ENCODE assay signal across 8 mouse cellular contexts in the genomic region with DNA sequence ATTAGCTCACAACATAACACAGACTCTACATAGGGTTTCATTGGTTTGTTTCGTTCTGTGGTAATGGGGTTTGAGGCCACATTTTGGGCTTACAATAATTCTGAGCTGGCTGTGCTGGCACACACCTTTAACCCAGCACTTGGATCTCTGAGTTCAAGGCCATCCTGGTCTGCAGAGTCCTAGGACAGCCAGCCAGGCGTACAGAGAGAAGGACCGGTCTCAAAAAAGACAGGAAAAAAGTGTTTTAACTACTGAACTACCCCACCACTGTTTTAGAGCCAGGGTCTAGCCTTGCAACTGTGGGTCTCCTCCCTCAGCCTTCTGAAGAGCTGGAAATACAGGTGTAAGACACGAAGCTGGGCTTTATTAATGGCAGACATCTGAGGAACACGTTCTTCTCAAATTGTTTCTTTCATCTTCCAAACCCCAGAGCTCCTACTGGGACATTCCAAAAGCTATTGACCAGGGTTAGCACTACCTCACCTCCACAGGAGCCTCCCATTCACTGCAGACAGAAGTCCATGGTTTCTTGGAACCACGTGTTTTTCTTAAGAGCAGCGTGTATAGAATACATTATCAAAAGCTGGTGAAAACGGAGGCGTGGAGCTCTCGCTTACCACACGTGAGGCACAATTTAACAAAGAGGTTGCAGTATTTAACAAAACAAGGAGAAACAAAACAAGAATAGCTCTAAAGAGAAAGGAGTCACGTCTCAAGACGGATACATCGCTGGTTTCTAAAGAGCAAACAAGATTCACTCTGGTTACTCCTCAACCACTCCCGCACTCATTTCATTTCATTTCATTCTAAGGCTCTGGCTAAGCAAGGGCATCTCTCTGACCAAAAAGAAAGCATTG. TPM values are rescaled to one million over a fixed set of nuclear protein-coding genes. Genes with fewer than 3 reads are reported as not detected.
DNase-seq lines count a peak whose midpoint lies in the region; ATAC-seq lines count a peak whose summit lies in the region.

No protein-coding gene starts in this region.

- H3K36me3 ChIP-seq in kidney, embryonic 15.5 days, result peaks cover 2% of the 10 kb centered on the region; the same call in 1 of the 2 replicates
- H3K36me3 ChIP-seq in hindbrain, embryonic 11.5 days (ENCODE audit: control insufficient read depth, insufficient read depth, low read length), result 0 out of 2 replicates have a peak, but pooled peaks cover under 1% of the 10 kb centered on the region
- H3K36me3 ChIP-seq in midbrain, embryonic 13.5 days, result peaks cover 2% of the 10 kb centered on the region

- peaks cover 9% of the 10 kb centered on the region for H3K4me1 ChIP-seq in kidney, embryonic 15.5 days
- H3K4me1 ChIP-seq in hindbrain, embryonic 11.5 days (replicated peaks; ENCODE audit: control insufficient read depth, insufficient read depth, low read length), result no peaks in the 10 kb centered on the region
- H3K4me1 ChIP-seq in midbrain, embryonic 13.5 days (replicated peaks), result peaks cover 10% of the 10 kb centered on the region

- no peaks in the 10 kb centered on the region for H3K9me3 ChIP-seq in kidney, embryonic 15.5 days (replicated peaks)
- no peaks in the 10 kb centered on the region for H3K9me3 ChIP-seq in hindbrain, embryonic 11.5 days (ENCODE audit: control insufficient read depth, low read length)
- no peaks in the 10 kb centered on the region for H3K9me3 ChIP-seq in midbrain, embryonic 13.5 days

- no peak overlapping the region for H3K27ac ChIP-seq in kidney, embryonic 15.5 days
- no peak overlapping the region for H3K27ac ChIP-seq in hindbrain, embryonic 11.5 days (ENCODE audit: low read depth, low read length)
- no peak overlapping the region for H3K27ac ChIP-seq in midbrain, embryonic 13.5 days

- no peaks in the 10 kb centered on the region for H3K27me3 ChIP-seq in kidney, embryonic 15.5 days
- H3K27me3 ChIP-seq in hindbrain, embryonic 11.5 days (ENCODE audit: control insufficient read depth, insufficient read depth, low read length), result no peaks in the 10 kb centered on the region
- H3K27me3 ChIP-seq in midbrain, embryonic 13.5 days, result no peaks in the 10 kb centered on the region

- DNase-seq in kidney, postnatal 14 days, result no peak
- peak; percentile 40 for DNase-seq in ZHBTc4 (ENCODE audit: low read depth, low spot score)
- DNase-seq in hindbrain, embryonic 11.5 days (ENCODE audit: low spot score), result peak; percentile 10
- DNase-seq in frontal cortex, postnatal 25 days (ENCODE audit: low spot score in 2 of 2), result no peak
- DNase-seq in left cerebral cortex, adult 18-20 months (ENCODE audit: low spot score in 2 of 2), result no peak
- no peak for DNase-seq in urinary bladder, postnatal 10 days (ENCODE audit: low spot score)

- H3K4me3 ChIP-seq in kidney, embryonic 15.5 days (replicated peaks), result peak overlapping the region; percentile 93
- peak overlapping the region; percentile 71 for H3K4me3 ChIP-seq in hindbrain, embryonic 11.5 days (ENCODE audit: low read depth, low read length)
- peak overlapping the region; percentile 81 for H3K4me3 ChIP-seq in midbrain, embryonic 13.5 days (replicated peaks)

- H3K9ac ChIP-seq in kidney, embryonic 15.5 days, result peak overlapping the region; percentile 79
- peak overlapping the region; percentile 70; the same call in 1 of the 2 replicates for H3K9ac ChIP-seq in hindbrain, embryonic 11.5 days (ENCODE audit: low read depth, low read length)
- H3K9ac ChIP-seq in midbrain, embryonic 13.5 days (replicated peaks), result peak overlapping the region; percentile 78

- peak overlapping the region; percentile 62 for H3K4me2 ChIP-seq in kidney, embryonic 15.5 days
- H3K4me2 ChIP-seq in hindbrain, embryonic 11.5 days (replicated peaks; ENCODE audit: low read depth, low read length), result peak overlapping the region; percentile 60
- H3K4me2 ChIP-seq in midbrain, embryonic 13.5 days (replicated peaks), result peak overlapping the region; percentile 67

- ATAC-seq in kidney, embryonic 15.5 days (replicated peaks; ENCODE audit: low FRiP score), result no peak
- ATAC-seq in hindbrain, embryonic 11.5 days (ENCODE audit: low FRiP score), result no peak
- no peak for ATAC-seq in midbrain, embryonic 13.5 days

- 55% methylated on average over 15 of the region's 15 CpGs for WGBS in kidney, embryonic 15.5 days
- 49% methylated on average over 15 of the region's 15 CpGs for WGBS in hindbrain, embryonic 11.5 days
- 47% methylated on average over 15 of the region's 15 CpGs for WGBS in midbrain, embryonic 13.5 days

RNA-seq across cellular contexts. Expression of gene Hikeshi, which starts 1.3 kb away (rescaled TPM):
- 134 and 152 TPM in 2 replicates for polyA plus RNA-seq in kidney, embryonic 15.5 days (2015; fragmentation: Nextera tagmentation; extraction: Ambion mirVana)
- polyA plus RNA-seq in hindbrain, embryonic 11.5 days (2014; fragmentation: Nextera tagmentation; extraction: Ambion mirVana), result 153 and 157 TPM in 2 replicates
- polyA plus RNA-seq in midbrain, embryonic 13.5 days (2015; fragmentation: Nextera tagmentation; extraction: Ambion mirVana), result 147 and 150 TPM in 2 replicates
- 10 to 100 TPM; 83.6 to 84.5 TPM for total RNA-seq in left cerebral cortex, adult 18-20 months (2021)

RNA-seq across cellular contexts. Expression of gene Ccdc81, which starts 36.3 kb away (rescaled TPM):
- polyA plus RNA-seq in kidney, embryonic 15.5 days (2015; fragmentation: Nextera tagmentation; extraction: Ambion mirVana), result 0.08 and 0.24 TPM in 2 replicates
- polyA plus RNA-seq in hindbrain, embryonic 11.5 days (2014; fragmentation: Nextera tagmentation; extraction: Ambion mirVana), result 0.36 and 0.86 TPM in 2 replicates
- polyA plus RNA-seq in midbrain, embryonic 13.5 days (2015; fragmentation: Nextera tagmentation; extraction: Ambion mirVana), result 0.49 and 0.93 TPM in 2 replicates
- total RNA-seq in left cerebral cortex, adult 18-20 months (2021), result under 1 TPM; 0.28 to 0.44 TPM

RNA-seq across cellular contexts. Expression of gene Eed, which starts 41.1 kb away (rescaled TPM):
- 68.5 and 75.9 TPM in 2 replicates for polyA plus RNA-seq in kidney, embryonic 15.5 days (2015; fragmentation: Nextera tagmentation; extraction: Ambion mirVana)
- polyA plus RNA-seq in hindbrain, embryonic 11.5 days (2014; fragmentation: Nextera tagmentation; extraction: Ambion mirVana), result 74.3 and 80.5 TPM in 2 replicates
- 36.6 and 42.4 TPM in 2 replicates for polyA plus RNA-seq in midbrain, embryonic 13.5 days (2015; fragmentation: Nextera tagmentation; extraction: Ambion mirVana)
- total RNA-seq in left cerebral cortex, adult 18-20 months (2021), result 10 to 100 TPM; 34.2 to 39.2 TPM

Comparison
In these comparisons a context has a peak if more than half of its experiments do, and no peak if none do; other contexts are left out.
1. DNase-seq: peak in ZHBTc4 (single experiment) and hindbrain, embryonic 11.5 days (single experiment); none in kidney, postnatal 14 days (single experiment), frontal cortex, postnatal 25 days (0 of 2), left cerebral cortex, adult 18-20 months (0 of 2) and urinary bladder, postnatal 10 days (single experiment).
2. Peak in every context shown above with its lines, with median percentiles within 50 percentile points of each other: H3K4me2 ChIP-seq, H3K4me3 ChIP-seq and H3K9ac ChIP-seq.